Mouse (Mus musculus) embryo, embryonic 11 days (tissue): ENCODE measurements around the gene Tmem63c.

Experiments used
- DNase-seq: peaks from one replicate; pipeline ENCODE4 v3.0.0-alpha.2; 2015

Gene Tmem63c

DNA sequence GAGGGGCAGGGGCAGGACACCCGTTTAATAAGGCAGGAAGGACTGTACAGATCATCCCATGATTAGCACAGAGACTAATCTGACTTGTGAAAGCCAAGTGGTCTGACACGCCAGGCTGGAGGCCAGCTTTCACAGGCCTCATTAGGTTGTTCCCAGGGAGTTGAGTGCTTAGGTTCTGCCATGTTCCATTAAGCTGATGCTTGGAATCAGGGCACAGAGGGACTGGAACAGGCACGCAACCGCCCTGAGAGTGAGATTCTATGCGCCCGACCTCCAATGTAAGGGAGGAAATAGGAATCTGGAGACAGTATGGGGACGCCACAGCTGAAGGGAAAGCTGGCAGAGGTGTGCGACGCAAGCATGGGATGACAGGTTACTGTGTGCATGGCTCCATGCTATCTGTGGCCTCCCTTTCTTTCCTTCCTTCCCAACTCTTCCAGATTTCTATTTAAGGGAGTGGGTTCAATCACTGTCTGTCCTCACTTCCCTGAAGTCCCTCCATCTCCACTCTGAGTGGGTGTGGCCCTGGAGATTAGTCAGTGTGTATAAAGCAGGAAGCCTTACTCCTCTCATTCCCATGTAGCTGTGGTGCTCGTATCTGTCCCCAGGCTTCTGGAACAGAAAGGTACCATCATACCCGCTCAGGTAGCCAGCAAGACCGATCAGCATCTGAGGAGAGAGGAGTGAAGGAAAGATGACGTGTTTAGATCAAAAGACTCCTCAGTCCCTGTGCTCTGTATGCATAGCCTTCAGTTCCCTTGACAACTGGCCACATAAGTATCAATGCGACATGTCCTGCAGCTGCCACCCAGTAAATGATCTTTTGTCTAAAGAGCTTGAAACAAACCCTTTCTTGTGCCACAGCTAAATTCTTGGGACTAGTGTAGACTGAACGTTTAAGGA is 116.5 kb downstream of the Tmem63c start:
- DNase-seq: peak; percentile 20

DNA sequence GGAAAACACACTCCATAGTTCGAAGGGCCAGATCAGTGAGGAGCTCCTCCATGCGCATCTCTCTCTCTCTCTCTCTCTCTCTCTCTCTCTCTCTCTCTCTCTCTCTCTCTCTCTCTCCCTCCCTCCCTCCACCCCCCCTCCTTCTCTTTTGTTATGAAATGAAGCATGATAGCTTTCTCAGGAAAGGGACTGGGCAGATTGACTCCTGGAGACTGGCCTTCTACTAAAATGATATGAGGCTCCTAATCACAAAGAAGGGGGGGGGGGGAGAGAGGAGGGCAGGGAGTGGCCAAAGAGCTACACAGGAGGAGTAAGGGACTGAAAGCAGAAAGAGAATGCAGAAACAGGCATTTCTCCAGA is 117.2 kb downstream of the Tmem63c start:
- DNase-seq: no peak

DNA sequence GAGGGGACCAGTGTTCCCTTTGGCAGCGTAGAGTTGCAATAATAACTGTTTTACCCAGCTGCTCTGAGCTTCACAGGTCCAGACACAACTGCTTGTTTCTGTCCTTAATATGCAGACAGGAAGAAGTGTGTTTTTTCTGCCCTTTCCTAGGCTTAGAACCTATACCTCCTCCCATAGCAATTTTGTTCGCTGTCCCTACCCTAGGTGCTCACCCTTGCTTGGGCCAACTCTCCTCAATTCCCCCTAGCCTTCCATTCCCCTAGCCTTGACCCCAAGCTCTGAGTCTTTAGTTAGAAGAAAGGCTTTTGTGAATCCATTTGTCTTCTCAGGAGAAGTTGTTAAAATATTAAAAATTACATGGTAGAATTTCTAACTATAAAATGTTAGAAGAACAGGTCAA is 117.6 kb downstream of the Tmem63c start:
- no peak for DNase-seq
